Mouse (Mus musculus) MEL (cell line): ENCODE results near the gene Mgat1.

ENCODE experiments used
- CHD2 ChIP-seq: IDR thresholded peaks from 2 replicates; pipeline ENCODE4 v1.6.1; 2011; ENCODE audit warnings: low read length, improper control_type of control experiment
- CTCF ChIP-seq, 3 experiments: IDR thresholded peaks in 2 of 3; conservative IDR thresholded peaks in 1 of 3; 2 replicates each; pipeline ENCODE4 v1.5.1; 2011 to 2012; ENCODE audit warnings: low read length in 3 of 3, low read depth in 2 of 3, mild to moderate bottlenecking in 2 of 3, improper control_type of control experiment in 1 of 3, inconsistent platforms in 1 of 3, mixed read lengths in 1 of 3, moderate library complexity in 1 of 3; ENCODE audit not compliant: control insufficient read depth in 1 of 3, insufficient read depth in 1 of 3, poor library complexity in 1 of 3, severe bottlenecking in 1 of 3
- ELF1 ChIP-seq: IDR thresholded peaks from 2 replicates; pipeline ENCODE4 v1.6.1; 2014; ENCODE audit warnings: low read depth, mild to moderate bottlenecking, inconsistent platforms, low read length, improper control_type of control experiment, moderate library complexity
- EP300 ChIP-seq, 2 experiments: IDR thresholded peaks; 2 replicates each; pipeline ENCODE4 v1.6.1; 2011; ENCODE audit warnings: improper control_type of control experiment in 2 of 2, low read length in 2 of 2, low read depth in 1 of 2, mild to moderate bottlenecking in 1 of 2
- MAX ChIP-seq: IDR thresholded peaks from 2 replicates; pipeline ENCODE4 v1.6.1; 2011; ENCODE audit warnings: low read length, improper control_type of control experiment
- NRF1 ChIP-seq: IDR thresholded peaks from 2 replicates; pipeline ENCODE4 v1.6.1; 2014; ENCODE audit warnings: low read depth, mild to moderate bottlenecking, inconsistent platforms, low read length, improper control_type of control experiment, moderate library complexity; ENCODE audit not compliant: poor library complexity, insufficient read depth, severe bottlenecking
- POLR2A ChIP-seq, 2 experiments: IDR thresholded peaks; 2 replicates each; pipeline ENCODE4 v1.6.1; 2011 to 2012; ENCODE audit warnings: low read length in 2 of 2, mild to moderate bottlenecking in 2 of 2, control low read depth in 1 of 2, improper control_type of control experiment in 1 of 2, low read depth in 1 of 2, moderate library complexity in 1 of 2; ENCODE audit not compliant: control insufficient read depth in 1 of 2, insufficient read depth in 1 of 2, poor library complexity in 1 of 2
- RAD21 ChIP-seq: IDR thresholded peaks from 2 replicates; pipeline ENCODE4 v1.6.1; 2011; ENCODE audit warnings: mild to moderate bottlenecking, low read depth, low read length, improper control_type of control experiment
- SMC3 ChIP-seq: IDR thresholded peaks from 2 replicates; pipeline ENCODE4 v1.6.1; 2011; ENCODE audit warnings: low read depth, low read length, improper control_type of control experiment
- TBP ChIP-seq: IDR thresholded peaks from 2 replicates; pipeline ENCODE4 v1.8.0; 2011; ENCODE audit warnings: low read depth, low read length, improper control_type of control experiment
- TCF12 ChIP-seq: IDR thresholded peaks from 2 replicates; pipeline ENCODE4 v1.6.1; 2014; ENCODE audit warnings: low read depth, mild to moderate bottlenecking, inconsistent platforms, low read length, improper control_type of control experiment, moderate library complexity
- USF2 ChIP-seq, 2 experiments: IDR thresholded peaks; 2 replicates each; pipeline ENCODE4 v1.6.1; 2011 to 2012; ENCODE audit warnings: improper control_type of control experiment in 2 of 2, low read length in 2 of 2, borderline replicate concordance in 1 of 2, inconsistent platforms in 1 of 2, low read depth in 1 of 2, mild to moderate bottlenecking in 1 of 2; ENCODE audit not compliant: insufficient read depth in 1 of 2

- TF ChIP-seq ELF1 (no peak), TBP (no peak), RAD21 (no peak), EP300 (IDR thresholded peaks at IDR 0.05; ENCODE audit: low read depth in 1 of 2, low read length in 2 of 2) (peak; percentile 66 to 67; a peak in 3 of 4 replicates), CHD2 (no peak), POLR2A (IDR thresholded peaks at IDR 0.05; ENCODE audit: control insufficient read depth in 1 of 2, insufficient read depth in 1 of 2, low read depth in 1 of 2, low read length in 2 of 2, poor library complexity in 1 of 2) (no peak), TCF12 (peak; percentile 25; the same call in 1 of the 2 replicates), NRF1 (no peak), CTCF (IDR thresholded peaks at IDR 0.05 in 2 of 3, conservative IDR thresholded peaks at IDR 0.05 in 1 of 3; ENCODE audit: control insufficient read depth in 1 of 3, insufficient read depth in 1 of 3, low read depth in 2 of 3, low read length in 3 of 3, poor library complexity in 1 of 3, severe bottlenecking in 1 of 3) (no peak), SMC3 (no peak), USF2 (IDR thresholded peaks at IDR 0.05; ENCODE audit: borderline replicate concordance in 1 of 2, insufficient read depth in 1 of 2, low read depth in 1 of 2, low read length in 2 of 2) (no peak), MAX (no peak)
These were observed 43.3 kb upstream of the Mgat1 start for GRCm38 (mm10) chr11:49200666-49201065.
